Mouse (Mus musculus) embryonic facial prominence, embryonic 13.5 days (tissue): ENCODE data around the gene Svs5. TPM values are rescaled to one million over a fixed set of nuclear protein-coding genes. Genes with fewer than 3 reads are reported as not detected.

Experiments used
- ATAC-seq: fragments of 200-750 bp; cut with Nextera tagmentation; 2 replicates; pipeline ENCODE4 v1.8.0; 2017; ENCODE audit warnings: low read depth; ENCODE audit not compliant: insufficient number of reproducible peaks, insufficient read depth, low FRiP score, low TSS enrichment
- H3K27ac ChIP-seq: fragments of 300-500 bp; sonication (generic); 2 replicates; pipeline ENCODE4 v1.5.1; 2015; ENCODE audit warnings: moderate library complexity, mild to moderate bottlenecking, inconsistent platforms
- H3K27me3 ChIP-seq: fragments of 300-500 bp; sonication (generic); 2 replicates; pipeline ENCODE4 v1.6.1; 2015; ENCODE audit warnings: mild to moderate bottlenecking, inconsistent platforms
- H3K36me3 ChIP-seq: fragments of 300-500 bp; sonication (generic); 2 replicates; pipeline ENCODE4 v1.6.1; 2015; ENCODE audit warnings: mild to moderate bottlenecking, inconsistent platforms
- H3K4me1 ChIP-seq: fragments of 300-500 bp; sonication (generic); 2 replicates; pipeline ENCODE4 v1.6.1; 2015; ENCODE audit warnings: inconsistent platforms
- H3K4me2 ChIP-seq: fragments of 300-500 bp; sonication (generic); 2 replicates; pipeline ENCODE4 v1.6.1; 2015; ENCODE audit warnings: moderate library complexity, mild to moderate bottlenecking, inconsistent platforms
- H3K4me3 ChIP-seq: fragments of 300-500 bp; sonication (generic); 2 replicates; pipeline ENCODE4 v1.5.1; 2015; ENCODE audit warnings: mild to moderate bottlenecking, inconsistent platforms
- H3K9ac ChIP-seq: fragments of 300-500 bp; sonication (generic); 2 replicates; pipeline ENCODE4 v1.6.1; 2015; ENCODE audit warnings: mild to moderate bottlenecking, inconsistent platforms
- H3K9me3 ChIP-seq: fragments of 300-500 bp; sonication (generic); 2 replicates; pipeline ENCODE4 v1.6.1; 2016; ENCODE audit warnings: inconsistent platforms
- WGBS: fragments of 180-500 bp; shearing (Covaris S2); methylation state at CpG from one replicate; pipeline ENCODE4 v1.1.7; 2015; ENCODE audit warnings: mixed read lengths; 5-methylcytosine and 5-hydroxymethylcytosine counted together
- microRNA-seq: library from miRNA; unstranded; fragments of <30 nt; microRNA quantifications from one replicate; pipeline ENCODE4, GENCODE M21; 2016
- polyA plus RNA-seq: library from polyadenylated mRNA; unstranded; fragments of >200 nt; fragmentation: Nextera tagmentation; extraction: Ambion mirVana; gene quantifications from 2 replicates; pipeline ENCODE4 v1.2.1, GENCODE M21; 2015

The Svs5 gene
- polyA plus RNA-seq, 1 experiment from 2014 or later: not detected

GRCm38 (mm10) chr2:164382971-164383370 is 50.4 kb downstream of the Svs5 start:
- no peak for ATAC-seq
- no peak overlapping the region for H3K27ac ChIP-seq
- H3K4me2 ChIP-seq: no peak overlapping the region
- H3K9me3 ChIP-seq: no peaks in the 10 kb centered on the region
- peaks cover 16% of the 10 kb centered on the region for H3K4me1 ChIP-seq
- H3K36me3 ChIP-seq: no peaks in the 10 kb centered on the region
- no peak overlapping the region for H3K9ac ChIP-seq
- peaks cover 17% of the 10 kb centered on the region for H3K27me3 ChIP-seq
- H3K4me3 ChIP-seq: no peak overlapping the region
- WGBS: 79% methylated on average over 3 of the region's 3 CpGs

Small RNA genes within 50 kb of the gene (microRNA-seq; reads per million reads assigned to microRNA genes)
- gene Mir7678: not detected

Other genes starting within 250 kb of the Svs5 start
- gene Kcns1, start 161.6 kb upstream of the Svs5 start, polyA plus RNA-seq: 0.80 and 1.2 TPM in 2 replicates
- gene Wfdc5, start 150.0 kb upstream of the Svs5 start, polyA plus RNA-seq: not detected in 2 replicates
- gene Wfdc12, start 142.1 kb upstream of the Svs5 start, polyA plus RNA-seq: not detected in 2 replicates
- not detected in 2 replicates for gene Wfdc15a, start 132.6 kb upstream of the Svs5 start, polyA plus RNA-seq
- not detected in 2 replicates for gene Wfdc15b, start 111.1 kb upstream of the Svs5 start, polyA plus RNA-seq
- gene Svs2, start 94.3 kb upstream of the Svs5 start, polyA plus RNA-seq: not detected in 2 replicates
- not detected in 2 replicates for gene Svs3b, start 76.1 kb upstream of the Svs5 start, polyA plus RNA-seq
- gene Svs4, start 54.3 kb upstream of the Svs5 start, polyA plus RNA-seq: not detected in 2 replicates
- not detected in 2 replicates for gene Svs3a, start 43.5 kb upstream of the Svs5 start, polyA plus RNA-seq
- not detected in 2 replicates for gene Svs6, start 16.0 kb upstream of the Svs5 start, polyA plus RNA-seq
- 2.2 and 2.7 TPM in 2 replicates for gene Slpi, start 56.4 kb downstream of the Svs5 start, polyA plus RNA-seq
- 0.59 and 1.0 TPM in 2 replicates for gene Rbpjl, start 70.4 kb downstream of the Svs5 start, polyA plus RNA-seq
- gene Matn4, start 72.4 kb downstream of the Svs5 start, polyA plus RNA-seq: 66.0 and 105 TPM in 2 replicates
- gene Sdc4, start 111.1 kb downstream of the Svs5 start, polyA plus RNA-seq: 81.5 and 87.8 TPM in 2 replicates
- 56.0 and 65.9 TPM in 2 replicates for gene Sys1, start 124.2 kb downstream of the Svs5 start, polyA plus RNA-seq
- 7.7 and 8.3 TPM in 2 replicates for gene Gm20458, start 128.2 kb downstream of the Svs5 start, polyA plus RNA-seq
- not detected in 2 replicates for gene Trp53tg5, start 141.0 kb downstream of the Svs5 start, polyA plus RNA-seq
- gene Dbndd2, start 153.4 kb downstream of the Svs5 start, polyA plus RNA-seq: 2.1 and 3.0 TPM in 2 replicates
- gene Pigt, start 164.8 kb downstream of the Svs5 start, polyA plus RNA-seq: 49.6 and 52.6 TPM in 2 replicates
- 46.5 and 53.4 TPM in 2 replicates for gene Wfdc2, start 229.7 kb downstream of the Svs5 start, polyA plus RNA-seq
- not detected in 2 replicates for gene Spint3, start 240.7 kb downstream of the Svs5 start, polyA plus RNA-seq